Mouse (Mus musculus): ENCODE results near the gene Pten.

GRCm38 (mm10) chr19:32711761-32712541, 45.3 kb upstream of the Pten start:
- no peak for TF ChIP-seq CTCF (IDR thresholded peaks at IDR 0.05; ENCODE audit: low read depth, low read length)
- no peak for TF ChIP-seq POLR2AphosphoS5 (IDR thresholded peaks at IDR 0.05; ENCODE audit: insufficient replicate concordance, low read depth, low read length)
- no peak for TF ChIP-seq GATA1 (IDR thresholded peaks at IDR 0.05; ENCODE audit: borderline replicate concordance, low read length)

All from G1E (cell line).